Mouse (Mus musculus): ENCODE results near the gene Slc22a21. TPM values are rescaled to one million over a fixed set of nuclear protein-coding genes. Genes with fewer than 3 reads are reported as not detected.
"Not testable (repeated sequence)": the region's sequence is repeated elsewhere in the genome, so short reads cannot be mapped to it uniquely, and the experiment has no call there.

The Slc22a21 gene
- polyA plus RNA-seq, 1 experiment from 2014 or later: 2.0 TPM

DNA sequence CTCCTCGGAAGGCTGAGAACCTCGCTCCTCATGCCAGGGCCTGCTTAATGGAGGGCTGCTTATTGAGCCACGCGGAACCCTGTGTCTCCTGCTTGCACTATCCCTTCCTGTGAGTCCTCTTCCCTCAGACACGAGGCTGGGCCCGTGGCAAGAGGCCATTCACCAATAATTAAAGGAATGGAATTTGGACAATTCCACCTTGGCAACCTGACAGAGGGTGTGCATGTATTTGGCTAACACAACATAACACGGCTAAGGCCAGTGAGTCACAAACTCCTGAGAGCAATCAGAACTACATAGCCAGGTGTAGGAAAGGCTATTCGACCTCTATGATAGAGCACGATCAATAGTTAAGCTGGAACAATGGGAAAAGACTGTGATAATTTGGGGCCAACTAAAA is 24.1 kb upstream of the Slc22a21 start:
- H3K27ac ChIP-seq (ENCODE audit: low read depth, low read length): no peak overlapping the region

DNA sequence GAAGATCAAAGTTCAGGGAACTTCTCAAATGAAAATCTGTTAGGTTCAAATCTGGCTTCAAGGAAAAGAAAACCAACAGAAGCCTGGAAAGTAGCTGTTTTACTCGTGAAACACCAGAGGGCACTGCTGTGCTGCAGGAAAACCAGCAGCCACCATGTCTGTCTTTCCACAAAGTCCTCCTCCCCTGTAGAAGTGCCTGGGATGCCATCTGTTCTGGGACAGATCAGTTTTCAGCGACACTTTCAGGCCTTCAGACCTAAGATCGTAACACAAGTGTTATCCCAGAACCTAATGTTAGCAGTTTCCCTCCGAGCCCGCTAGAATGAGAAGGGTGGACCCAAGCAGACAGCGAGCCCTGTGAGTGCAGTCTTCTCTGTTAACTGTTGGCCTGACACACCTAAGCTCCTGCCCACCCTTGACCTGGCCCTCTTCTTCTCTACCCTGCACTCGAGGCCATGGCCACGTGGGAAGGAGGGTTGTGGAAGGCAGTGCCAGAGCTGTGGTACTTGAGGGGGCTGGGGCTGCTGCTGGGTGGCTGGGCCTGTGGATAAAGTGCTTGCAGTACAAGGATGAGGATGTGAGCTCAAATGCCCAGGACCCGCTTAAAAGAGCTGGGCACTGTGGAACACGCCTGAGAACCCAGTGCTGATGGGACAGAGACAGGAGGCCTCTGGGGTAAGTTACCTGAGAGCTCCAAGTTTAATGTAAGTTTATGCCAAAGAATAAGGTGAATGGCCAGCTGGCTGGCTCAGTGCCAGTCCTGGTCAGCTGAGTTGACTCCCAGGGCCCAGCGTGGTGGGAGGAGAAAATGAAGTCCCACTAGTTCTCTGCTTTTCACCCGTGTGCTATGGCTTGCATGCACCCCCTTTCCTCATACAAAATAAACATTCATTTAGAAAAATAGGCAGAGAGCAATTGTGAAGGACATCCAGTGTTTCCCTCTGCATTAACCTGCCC is 22.9 kb upstream of the Slc22a21 start:
- H3K27ac ChIP-seq (ENCODE audit: low read depth, low read length); H3K36me3 ChIP-seq (ENCODE audit: control insufficient read depth, insufficient read depth, low read length); H3K27me3 ChIP-seq (ENCODE audit: control insufficient read depth, insufficient read depth, low read length); H3K4me3 ChIP-seq (ENCODE audit: low read depth, low read length); ATAC-seq (replicated peaks; ENCODE audit: insufficient number of reproducible peaks, low FRiP score, low TSS enrichment); H3K9ac ChIP-seq (ENCODE audit: low read depth, low read length); H3K4me2 ChIP-seq; H3K9me3 ChIP-seq (replicated peaks; ENCODE audit: control insufficient read depth, low read length); H3K4me1 ChIP-seq (ENCODE audit: control insufficient read depth, insufficient read depth, low read length): not testable (repeated sequence)
- 46% methylated on average over 12 of the region's 12 CpGs for WGBS (ENCODE audit: insufficient replicate concordance)

More for the DNA sequence above, 24.1 kb upstream of the Slc22a21 start:
- H3K4me3 ChIP-seq (ENCODE audit: low read depth, low read length): no peak overlapping the region
- H3K27me3 ChIP-seq (ENCODE audit: control insufficient read depth, insufficient read depth, low read length): no peaks in the 10 kb centered on the region
- no peaks in the 10 kb centered on the region; the same call in 1 of the 2 replicates for H3K4me1 ChIP-seq (ENCODE audit: control insufficient read depth, insufficient read depth, low read length)
- H3K4me2 ChIP-seq: no peak overlapping the region
- ATAC-seq (replicated peaks; ENCODE audit: insufficient number of reproducible peaks, low FRiP score, low TSS enrichment): no peak
- no peak overlapping the region for H3K9ac ChIP-seq (ENCODE audit: low read depth, low read length)
- H3K36me3 ChIP-seq (ENCODE audit: control insufficient read depth, insufficient read depth, low read length): no peaks in the 10 kb centered on the region
- H3K9me3 ChIP-seq (replicated peaks; ENCODE audit: control insufficient read depth, low read length): no peaks in the 10 kb centered on the region
- WGBS (ENCODE audit: insufficient replicate concordance): 81% methylated on average over 9 of the region's 9 CpGs

DNA sequence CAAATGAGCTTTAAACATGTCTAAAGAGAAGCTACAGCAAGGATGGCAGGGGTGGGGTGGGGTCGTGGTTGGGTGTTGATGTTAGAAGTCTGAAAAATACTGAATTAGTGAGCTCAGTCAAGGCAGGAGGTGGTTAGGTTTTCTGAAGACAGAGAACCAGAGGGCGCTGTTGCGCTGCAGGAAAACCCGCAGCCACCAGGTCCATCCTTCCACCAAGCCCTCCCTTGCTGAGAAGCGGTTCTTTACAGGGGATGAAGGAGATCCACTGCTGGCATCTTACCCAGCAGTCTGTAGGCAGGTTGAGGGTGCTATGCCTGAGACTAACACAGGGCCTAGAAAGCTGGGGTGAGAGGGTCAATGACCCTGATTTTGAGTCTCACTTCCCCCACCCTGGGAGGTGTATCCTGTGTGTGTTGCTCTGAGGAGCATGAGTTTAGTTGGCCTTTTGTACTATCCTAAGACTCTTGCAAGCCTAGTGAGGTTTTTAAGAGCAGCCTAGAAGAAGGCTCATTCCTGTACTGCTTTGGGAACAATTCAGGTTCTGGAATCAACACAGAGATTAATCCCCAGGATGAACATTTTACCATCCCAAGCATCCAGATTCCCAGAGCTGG is 22.1 kb upstream of the Slc22a21 start:
- Histone ChIP-seq H3K27ac (ENCODE audit: low read depth, low read length) (no peak overlapping the region), H3K4me1 (ENCODE audit: control insufficient read depth, insufficient read depth, low read length) (no peaks in the 10 kb centered on the region; the same call in 1 of the 2 replicates), H3K36me3 (ENCODE audit: control insufficient read depth, insufficient read depth, low read length) (no peaks in the 10 kb centered on the region), H3K4me2 (no peak overlapping the region), H3K9me3 (replicated peaks; ENCODE audit: control insufficient read depth, low read length) (no peaks in the 10 kb centered on the region), H3K4me3 (ENCODE audit: low read depth, low read length) (no peak overlapping the region), H3K9ac (ENCODE audit: low read depth, low read length) (no peak overlapping the region), H3K27me3 (ENCODE audit: control insufficient read depth, insufficient read depth, low read length) (no peaks in the 10 kb centered on the region)
- no peak for ATAC-seq (replicated peaks; ENCODE audit: insufficient number of reproducible peaks, low FRiP score, low TSS enrichment)
- 6% methylated on average over 5 of the region's 5 CpGs for WGBS (ENCODE audit: insufficient replicate concordance)

DNA sequence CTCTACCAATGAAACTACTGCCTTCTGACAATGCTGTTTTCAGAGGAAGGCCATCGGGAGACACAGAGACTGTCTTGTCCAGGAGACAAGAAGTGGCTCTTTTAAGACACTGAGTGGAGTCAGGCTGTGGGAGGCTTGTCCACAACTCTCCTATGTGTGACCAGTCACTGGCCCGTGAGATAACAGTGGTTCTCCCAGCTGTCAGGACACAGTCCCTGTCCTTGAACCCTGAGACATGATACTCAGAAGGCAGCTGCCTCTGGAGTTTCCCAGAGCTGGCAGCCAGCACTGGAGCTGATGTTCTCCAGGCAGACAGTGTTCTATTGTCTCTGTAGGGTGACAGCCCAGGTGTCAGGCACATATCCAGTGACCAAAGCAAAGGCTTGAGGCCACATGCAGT is 17.5 kb upstream of the Slc22a21 start:
- H3K9me3 ChIP-seq (replicated peaks; ENCODE audit: control insufficient read depth, low read length): no peaks in the 10 kb centered on the region
- H3K27ac ChIP-seq (ENCODE audit: low read depth, low read length): no peak overlapping the region
- 65% methylated on average over 2 of the region's 2 CpGs for WGBS (ENCODE audit: insufficient replicate concordance)
- no peak overlapping the region for H3K4me3 ChIP-seq (ENCODE audit: low read depth, low read length)
- no peak overlapping the region for H3K4me2 ChIP-seq
- no peaks in the 10 kb centered on the region for H3K36me3 ChIP-seq (ENCODE audit: control insufficient read depth, insufficient read depth, low read length)
- H3K27me3 ChIP-seq (ENCODE audit: control insufficient read depth, insufficient read depth, low read length): peaks cover 2% of the 10 kb centered on the region; the same call in 1 of the 2 replicates
- no peaks in the 10 kb centered on the region for H3K4me1 ChIP-seq (ENCODE audit: control insufficient read depth, insufficient read depth, low read length)
- no peak for ATAC-seq (replicated peaks; ENCODE audit: insufficient number of reproducible peaks, low FRiP score, low TSS enrichment)
- no peak overlapping the region for H3K9ac ChIP-seq (ENCODE audit: low read depth, low read length)

DNA sequence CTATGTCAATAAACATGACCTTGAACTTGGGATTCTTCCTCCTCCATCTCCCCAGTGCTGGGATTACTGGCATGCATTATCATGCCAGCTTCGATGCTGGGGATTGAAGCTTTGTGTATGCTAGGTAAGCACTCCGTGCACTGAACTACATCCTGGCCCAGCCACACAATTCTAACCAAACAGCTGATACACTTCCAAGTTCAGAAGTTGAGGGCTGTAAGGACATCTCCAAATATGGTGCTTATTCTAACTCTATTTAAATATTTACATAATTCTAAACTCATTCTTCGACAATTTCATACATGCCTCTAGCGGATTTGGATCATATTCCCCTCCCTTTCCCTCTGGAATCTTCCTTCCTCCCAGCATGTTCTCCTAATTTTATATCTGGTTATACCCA is 12.1 kb upstream of the Slc22a21 start:
- no peaks in the 10 kb centered on the region for H3K4me1 ChIP-seq (ENCODE audit: control insufficient read depth, insufficient read depth, low read length)
- WGBS (ENCODE audit: insufficient replicate concordance): 77% methylated on average over 4 of the region's 4 CpGs
- no peaks in the 10 kb centered on the region for H3K36me3 ChIP-seq (ENCODE audit: control insufficient read depth, insufficient read depth, low read length)
- H3K27ac ChIP-seq (ENCODE audit: low read depth, low read length): no peak overlapping the region
- no peak overlapping the region for H3K4me2 ChIP-seq
- no peak for ATAC-seq (replicated peaks; ENCODE audit: insufficient number of reproducible peaks, low FRiP score, low TSS enrichment)
- peaks cover 2% of the 10 kb centered on the region; the same call in 1 of the 2 replicates for H3K27me3 ChIP-seq (ENCODE audit: control insufficient read depth, insufficient read depth, low read length)
- H3K9ac ChIP-seq (ENCODE audit: low read depth, low read length): no peak overlapping the region
- no peaks in the 10 kb centered on the region for H3K9me3 ChIP-seq (replicated peaks; ENCODE audit: control insufficient read depth, low read length)
- no peak overlapping the region for H3K4me3 ChIP-seq (ENCODE audit: low read depth, low read length)

DNA sequence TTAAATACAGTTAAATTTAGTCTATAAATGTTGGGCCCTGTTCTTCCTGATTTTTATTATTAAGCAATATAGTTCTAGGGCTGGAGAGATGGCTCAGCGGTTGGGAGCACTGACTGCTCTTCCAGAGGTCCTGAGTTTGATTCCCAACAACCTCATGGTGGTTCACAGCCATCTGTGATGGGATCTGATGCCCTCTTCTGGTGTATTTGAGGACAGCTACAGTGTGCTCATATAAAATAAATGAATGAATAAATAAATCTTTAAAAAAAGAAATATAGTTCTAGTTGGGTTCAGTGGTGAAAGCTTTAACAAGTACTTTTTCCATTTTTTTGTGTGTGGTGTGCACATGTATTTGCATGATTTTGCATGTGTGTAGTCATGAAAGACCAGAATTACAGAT is 9.1 kb upstream of the Slc22a21 start:
- 31% methylated on average over 1 of the region's 1 CpGs for WGBS (ENCODE audit: insufficient replicate concordance)
- H3K27ac ChIP-seq (ENCODE audit: low read depth, low read length): no peak overlapping the region
- H3K36me3 ChIP-seq (ENCODE audit: control insufficient read depth, insufficient read depth, low read length): no peaks in the 10 kb centered on the region
- no peak overlapping the region for H3K4me2 ChIP-seq
- H3K4me3 ChIP-seq (ENCODE audit: low read depth, low read length): no peak overlapping the region
- H3K9ac ChIP-seq (ENCODE audit: low read depth, low read length): no peak overlapping the region
- H3K9me3 ChIP-seq (replicated peaks; ENCODE audit: control insufficient read depth, low read length): no peaks in the 10 kb centered on the region
- ATAC-seq (replicated peaks; ENCODE audit: insufficient number of reproducible peaks, low FRiP score, low TSS enrichment): no peak
- no peaks in the 10 kb centered on the region for H3K27me3 ChIP-seq (ENCODE audit: control insufficient read depth, insufficient read depth, low read length)
- no peaks in the 10 kb centered on the region for H3K4me1 ChIP-seq (ENCODE audit: control insufficient read depth, insufficient read depth, low read length)

DNA sequence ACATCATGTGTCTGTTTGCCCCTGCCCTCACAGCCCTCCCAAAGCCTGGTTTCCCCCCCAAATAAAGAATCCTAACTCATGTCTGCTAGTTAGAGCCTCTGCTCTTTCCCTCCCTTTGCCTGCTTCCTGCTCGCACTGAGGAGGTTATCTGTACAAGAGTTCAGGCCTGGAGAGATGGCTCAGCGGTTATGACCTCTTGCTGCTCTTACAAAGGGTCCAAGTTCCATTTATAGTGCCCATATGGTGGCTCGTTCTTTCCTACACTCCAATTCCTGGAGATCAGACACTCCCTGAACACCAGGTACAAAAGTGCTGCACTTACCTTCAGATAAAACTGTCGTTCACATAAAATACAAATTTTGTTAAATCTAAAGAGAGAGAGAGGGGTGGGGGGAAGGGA is 7.9 kb upstream of the Slc22a21 start:
- Histone ChIP-seq H3K4me2 (no peak overlapping the region), H3K9ac (ENCODE audit: low read depth, low read length) (no peak overlapping the region), H3K27ac (ENCODE audit: low read depth, low read length) (no peak overlapping the region), H3K4me3 (ENCODE audit: low read depth, low read length) (no peak overlapping the region), H3K4me1 (ENCODE audit: control insufficient read depth, insufficient read depth, low read length) (no peaks in the 10 kb centered on the region), H3K36me3 (ENCODE audit: control insufficient read depth, insufficient read depth, low read length) (no peaks in the 10 kb centered on the region), H3K27me3 (ENCODE audit: control insufficient read depth, insufficient read depth, low read length) (no peaks in the 10 kb centered on the region), H3K9me3 (replicated peaks; ENCODE audit: control insufficient read depth, low read length) (no peaks in the 10 kb centered on the region)
- no peak for ATAC-seq (replicated peaks; ENCODE audit: insufficient number of reproducible peaks, low FRiP score, low TSS enrichment)
- WGBS (ENCODE audit: insufficient replicate concordance): 58% methylated on average over 4 of the region's 4 CpGs

DNA sequence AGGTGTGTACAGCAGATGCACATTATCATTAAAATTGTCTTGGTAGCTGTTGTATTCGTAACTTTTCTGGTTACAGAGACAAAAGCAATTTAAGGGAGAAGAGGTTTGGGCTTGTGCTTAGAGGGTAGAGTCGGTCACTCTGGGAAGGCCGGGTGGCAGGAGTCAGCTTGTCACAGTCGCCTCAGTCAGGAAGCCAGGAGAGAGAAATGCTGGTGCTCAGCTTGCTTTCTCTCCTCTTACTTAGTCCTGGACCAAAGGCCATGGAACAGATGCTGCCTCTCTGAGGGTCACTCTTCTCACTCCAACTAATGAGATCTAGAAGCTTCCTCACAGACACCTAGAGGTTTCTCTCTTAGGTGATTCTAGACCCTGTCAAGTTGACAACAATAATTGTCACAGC is 1.3 kb upstream of the Slc22a21 start:
- Histone ChIP-seq H3K4me1 (ENCODE audit: control insufficient read depth, insufficient read depth, low read length) (no peaks in the 10 kb centered on the region), H3K27me3 (ENCODE audit: control insufficient read depth, insufficient read depth, low read length) (no peaks in the 10 kb centered on the region), H3K4me3 (ENCODE audit: low read depth, low read length) (no peak overlapping the region), H3K4me2 (no peak overlapping the region), H3K27ac (ENCODE audit: low read depth, low read length) (no peak overlapping the region), H3K9me3 (replicated peaks; ENCODE audit: control insufficient read depth, low read length) (no peaks in the 10 kb centered on the region), H3K9ac (ENCODE audit: low read depth, low read length) (no peak overlapping the region), H3K36me3 (ENCODE audit: control insufficient read depth, insufficient read depth, low read length) (no peaks in the 10 kb centered on the region)
- ATAC-seq (replicated peaks; ENCODE audit: insufficient number of reproducible peaks, low FRiP score, low TSS enrichment): no peak
- 74% methylated on average over 4 of the region's 4 CpGs for WGBS (ENCODE audit: insufficient replicate concordance)
